ENCODE assay signal across 32 mouse cellular contexts in genomic region chr6:48608124-48608523, GRCm38 (mm10). TPM values are rescaled to one million over a fixed set of nuclear protein-coding genes. Genes with fewer than 3 reads are reported as not detected.
"Had no signal": no experiment of that assay in that cellular context is flagged by ENCODE, and none has a peak within 500 bp of the region (broad histone marks: within the 10 kb centered on the region; RNA-seq: fewer than 3 reads in every experiment).

No protein-coding gene starts in this region.

- H3K4me2 ChIP-seq: limb, embryonic 13.5 days; liver, embryonic 13.5 days; lung, embryonic 14.5 days; midbrain, embryonic 13.5 days; neural tube, embryonic 13.5 days had no signal

- H3K27ac ChIP-seq: layer of hippocampus, adult 2 months; limb, embryonic 10.5 days; limb, embryonic 13.5 days; liver, embryonic 13.5 days; macrophage; midbrain, embryonic 10.5 days; midbrain, embryonic 13.5 days; neural tube, embryonic 13.5 days had no signal

- H3K9me3 ChIP-seq: limb, embryonic 10.5 days; limb, embryonic 13.5 days; liver, embryonic 13.5 days; megakaryocyte, embryonic 14.5 days; midbrain, embryonic 10.5 days; midbrain, embryonic 13.5 days; neural tube, embryonic 13.5 days had no signal

- H3K27me3 ChIP-seq: limb, embryonic 13.5 days; liver, embryonic 13.5 days; megakaryocyte, embryonic 14.5 days; midbrain, embryonic 13.5 days; neural tube, embryonic 13.5 days had no signal

- H3K4me3 ChIP-seq: layer of hippocampus, adult 2 months; limb, embryonic 10.5 days; limb, embryonic 13.5 days; liver, embryonic 13.5 days; megakaryocyte, embryonic 14.5 days; midbrain, embryonic 10.5 days; midbrain, embryonic 13.5 days; myocyte; neural tube, embryonic 13.5 days had no signal

- ATAC-seq: lung, postnatal 0 days; midbrain, embryonic 13.5 days; midbrain, embryonic 16.5 days had no signal

- H3K4me1 ChIP-seq: midbrain, embryonic 10.5 days had no signal

- DNase-seq: kidney, adult 9 months; kidney, postnatal 14 days; layer of hippocampus, adult 9-11 months; liver; liver, embryonic 13.5 days; lung, embryonic 14.5 days; thymus, adult 18-20 months; thymus, postnatal 36 days had no signal

- H3K36me3 ChIP-seq: liver, embryonic 13.5 days had no signal

- H3K9ac ChIP-seq: limb, embryonic 13.5 days; liver, embryonic 13.5 days; lung, embryonic 14.5 days; midbrain, embryonic 13.5 days; neural tube, embryonic 13.5 days had no signal

RNA-seq across cellular contexts. Expression of gene Gm44965, which starts 14.4 kb away (rescaled TPM):
- total RNA-seq: layer of hippocampus, adult 2 months; layer of hippocampus, postnatal 25 days; left cerebral cortex, adult 18-20 months; left cerebral cortex, postnatal 25 days; neutrophil, adult 5-6 weeks had no signal
- polyA plus RNA-seq: kidney, embryonic 16.5 days; large intestine, adult 2 months; limb, embryonic 10.5 days; limb, embryonic 13.5 days; liver, embryonic 13.5 days; liver, embryonic 16.5 days; lung, embryonic 14.5 days; lung, postnatal 0 days; macrophage; midbrain, embryonic 16.5 days; neural tube, embryonic 13.5 days; small intestine, adult 2 months; spleen, adult 2 months; testis, adult 2 months; urinary bladder, adult 2 months had no signal

RNA-seq across cellular contexts. Expression of gene AI854703, which starts 18.4 kb away (rescaled TPM):
- total RNA-seq: monocyte, adult 5-6 weeks had no signal

RNA-seq across cellular contexts. Expression of gene Gm45021, which starts 18.7 kb away (rescaled TPM):
- total RNA-seq: layer of hippocampus, adult 2 months; layer of hippocampus, postnatal 25 days; left cerebral cortex, adult 18-20 months; left cerebral cortex, postnatal 25 days; monocyte, adult 5-6 weeks; neutrophil, adult 5-6 weeks had no signal
- polyA plus RNA-seq: kidney, embryonic 16.5 days; large intestine, adult 2 months; limb, embryonic 10.5 days; limb, embryonic 13.5 days; liver, embryonic 13.5 days; liver, embryonic 16.5 days; lung, embryonic 14.5 days; lung, postnatal 0 days; macrophage; midbrain, embryonic 10.5 days; midbrain, embryonic 13.5 days; midbrain, embryonic 16.5 days; myocyte; neural tube, embryonic 13.5 days; small intestine, adult 2 months; spleen, adult 2 months; stomach, embryonic 16.5 days; testis, adult 2 months had no signal
